Comparison of ENCODE assay signal across 16 mouse cellular contexts in genomic region chr4:138184056-138184455, GRCm38 (mm10).
"Had no signal": no experiment of that assay in that cellular context is flagged by ENCODE, and none has a peak within 500 bp of the region (broad histone marks: within the 10 kb centered on the region; RNA-seq: fewer than 3 reads in every experiment).

No protein-coding gene starts in this region.

- H3K9me3 ChIP-seq: limb, embryonic 13.5 days; lung, embryonic 15.5 days; midbrain, embryonic 12.5 days; neural tube, embryonic 13.5 days had no signal

- H3K9ac ChIP-seq: limb, embryonic 13.5 days; liver, embryonic 14.5 days; lung, embryonic 15.5 days; midbrain, embryonic 12.5 days; neural tube, embryonic 13.5 days had no signal

- DNase-seq: kidney, adult 11 months; kidney, adult 9 months; kidney, postnatal 36 days; layer of hippocampus, adult 9-11 months; layer of hippocampus, postnatal 36 days; left cerebral cortex, postnatal 4 days; right cerebral cortex, adult 18-20 months; right cerebral cortex, postnatal 25 days; spleen, adult 18-20 months had no signal

- H3K4me3 ChIP-seq: limb, embryonic 13.5 days; lung, embryonic 15.5 days; midbrain, embryonic 12.5 days; neural tube, embryonic 13.5 days had no signal

- ATAC-seq: midbrain, embryonic 16.5 days had no signal

- H3K4me2 ChIP-seq: limb, embryonic 13.5 days; lung, embryonic 15.5 days; midbrain, embryonic 12.5 days; neural tube, embryonic 13.5 days had no signal

- H3K27me3 ChIP-seq: limb, embryonic 13.5 days; lung, embryonic 15.5 days; midbrain, embryonic 12.5 days; neural tube, embryonic 13.5 days had no signal

- H3K27ac ChIP-seq: kidney, postnatal 0 days; limb, embryonic 13.5 days; liver, embryonic 14.5 days; lung, embryonic 15.5 days; midbrain, embryonic 12.5 days; neural tube, embryonic 13.5 days had no signal

- H3K4me1 ChIP-seq: limb, embryonic 13.5 days; lung, embryonic 15.5 days; midbrain, embryonic 12.5 days; neural tube, embryonic 13.5 days had no signal
